In the genomic region with DNA sequence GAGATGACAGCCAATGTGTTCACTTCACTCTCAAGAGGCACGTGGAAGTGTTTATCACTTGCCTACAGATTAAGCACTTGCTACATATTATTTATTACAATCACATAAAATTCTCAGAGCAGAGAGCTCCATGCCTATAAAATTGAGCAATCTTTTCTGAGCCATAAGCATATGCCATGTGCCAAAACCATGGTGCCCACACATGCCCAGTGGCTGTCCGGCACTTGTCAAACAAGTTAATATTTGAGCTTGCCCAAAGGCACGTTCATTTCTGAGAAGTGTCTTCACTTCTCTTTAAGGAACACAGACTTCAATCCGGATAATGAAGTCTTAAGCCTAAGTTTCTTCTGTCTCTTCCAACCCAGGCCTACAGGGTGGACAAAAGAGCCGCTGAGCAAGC, we compare ENCODE assay signal across 17 mouse cellular contexts.
A peak's percentile ranks its signal among the peaks of the same experiment; 100 is the strongest.
DNase-seq lines count a peak whose midpoint lies in the region; TF ChIP-seq lines count a peak whose summit lies in the region.
"Had no signal": no experiment of that assay in that cellular context is flagged by ENCODE, and none has a peak within 500 bp of the region (broad histone marks: within the 10 kb centered on the region; RNA-seq: fewer than 3 reads in every experiment).

No protein-coding gene starts in this region.

- H3K27ac ChIP-seq in kidney, adult 2 months (ENCODE audit: insufficient read depth, low read depth, low read length): no peak overlapping the region

- no peak for TF ChIP-seq CTCF in kidney, adult 2 months (conservative IDR thresholded peaks at IDR 0.05; ENCODE audit: insufficient read depth, insufficient read length, low read depth, low read length)

- 71% methylated on average over 5 of the region's 5 CpGs for WGBS in kidney, adult 2 months

- no peaks in the 10 kb centered on the region for H3K36me3 ChIP-seq in kidney, adult 2 months (ENCODE audit: control insufficient read depth, insufficient read depth, low read length)
- H3K36me3 ChIP-seq: G1E had no signal

- peak; percentile 27 for DNase-seq in kidney, adult 2 months
- no peak for DNase-seq in kidney, adult 18-20 months
- DNase-seq in fat pad, adult 2 months (ENCODE audit: extremely low read depth, low read depth, low spot score): peak; percentile 93
- peak; percentile 88 for DNase-seq in gonadal fat pad, adult 2 months (ENCODE audit: low read depth)
- no peak for DNase-seq in right cerebral cortex, postnatal 36 days (ENCODE audit: low spot score in 2 of 2)
- DNase-seq in gastrocnemius, postnatal 4 days (ENCODE audit: low spot score in 2 of 2): no peak
- DNase-seq: adrenal gland, adult 8-10 months; adrenal gland, postnatal 10 days; adrenal gland, postnatal 14 days; adrenal gland, postnatal 25 days; B cell, adult 2 months; cerebellum, adult 11 months; cerebellum, adult 11-12 months; cerebellum, adult 18-20 months had no signal

- no peaks in the 10 kb centered on the region for H3K27me3 ChIP-seq in kidney, adult 2 months (replicated peaks; ENCODE audit: control insufficient read depth, insufficient read depth, low read length)
- H3K27me3 ChIP-seq: CH12.LX, Patski had no signal

- H3K4me1 ChIP-seq in kidney, adult 2 months (ENCODE audit: control insufficient read depth, insufficient read depth, low read length): no peaks in the 10 kb centered on the region

- TF ChIP-seq POLR2A in kidney, adult 2 months (IDR thresholded peaks at IDR 0.05; ENCODE audit: low read depth, low read length): no peak

- H3K4me3 ChIP-seq in kidney, adult 2 months (ENCODE audit: insufficient read depth, low read depth, low read length): no peak overlapping the region

Comparison
In these comparisons a context has a peak if more than half of its experiments do, and no peak if none do; other contexts are left out.
1. DNase-seq: peak in kidney, adult 2 months (single experiment), fat pad, adult 2 months (single experiment) and gonadal fat pad, adult 2 months (single experiment); none in kidney, adult 18-20 months (single experiment), right cerebral cortex, postnatal 36 days (0 of 2) and gastrocnemius, postnatal 4 days (0 of 2).